Mouse (Mus musculus): ENCODE measurements around the gene H2-Q10. TPM values are rescaled to one million over a fixed set of nuclear protein-coding genes. Genes with fewer than 3 reads are reported as not detected.
"Not testable (repeated sequence)": the region's sequence is repeated elsewhere in the genome, so short reads cannot be mapped to it uniquely, and the experiment has no call there.

The H2-Q10 gene
- polyA plus RNA-seq, 1 experiment from 2014 or later: 0.07 TPM

DNA sequence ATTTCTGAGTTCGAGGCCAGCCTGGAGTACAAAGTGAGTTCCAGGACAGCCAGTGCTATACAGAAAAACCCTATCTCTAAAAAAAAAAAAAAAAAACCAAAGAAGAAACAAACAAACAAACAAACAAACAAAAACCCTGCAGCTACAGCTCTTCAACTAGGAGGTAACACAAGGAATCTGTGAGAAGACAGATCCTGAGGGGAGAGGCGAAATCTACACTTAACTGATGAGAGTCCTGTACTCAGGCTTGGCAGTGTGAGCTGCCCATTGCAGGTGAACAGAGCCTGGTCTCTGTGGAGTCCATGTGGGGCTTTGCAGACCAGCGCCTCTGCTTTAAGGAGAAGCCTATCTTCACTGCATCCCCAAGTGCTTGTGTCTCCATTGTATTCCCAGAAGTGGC, 31.5 kb upstream of the H2-Q10 start:
- not testable (repeated sequence) for H3K79me2 ChIP-seq (ENCODE audit: inconsistent target); H3K36me3 ChIP-seq (ENCODE audit: inconsistent target); H3K4me3 ChIP-seq (ENCODE audit: inconsistent target); H3K27ac ChIP-seq
- WGBS (ENCODE audit: missing documents): 63% methylated on average over 1 of the region's 3 CpGs

- not testable (repeated sequence) for H3K79me2 ChIP-seq (ENCODE audit: inconsistent target); H3K36me3 ChIP-seq (ENCODE audit: inconsistent target); H3K27ac ChIP-seq; H3K4me3 ChIP-seq (ENCODE audit: inconsistent target)
- 1% methylated on average over 14 of the region's 18 CpGs for WGBS (ENCODE audit: missing documents)
Measured at GRCm38 (mm10) chr17:35438885-35439284, 31.0 kb upstream of the H2-Q10 start, which contains the start of gene H2-Q7. TSS of gene H2-Q7 (plus strand) at chr17:35439155.

DNA sequence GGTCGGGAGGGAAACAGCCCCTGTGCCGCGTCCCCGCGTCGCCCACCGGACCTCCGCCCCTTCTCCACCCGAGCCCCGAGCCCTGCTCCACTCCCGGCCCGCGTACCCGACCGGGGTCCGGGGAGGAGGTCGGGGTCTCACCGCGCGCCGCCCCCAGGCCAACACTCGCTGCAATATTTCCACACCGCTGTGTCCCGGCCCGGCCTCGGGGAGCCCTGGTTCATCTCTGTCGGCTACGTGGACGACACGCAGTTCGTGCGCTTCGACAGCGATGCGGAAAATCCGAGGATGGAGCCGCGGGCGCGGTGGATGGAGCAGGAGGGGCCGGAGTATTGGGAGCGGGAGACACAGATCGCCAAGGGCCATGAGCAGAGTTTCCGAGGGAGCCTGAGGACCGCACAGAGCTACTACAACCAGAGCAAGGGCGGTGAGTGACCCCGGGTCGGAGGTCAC, 30.6 kb upstream of the H2-Q10 start:
- H3K36me3 ChIP-seq (ENCODE audit: inconsistent target); H3K79me2 ChIP-seq (ENCODE audit: inconsistent target); H3K27ac ChIP-seq; H3K4me3 ChIP-seq (ENCODE audit: inconsistent target): not testable (repeated sequence)
- WGBS (ENCODE audit: missing documents): 1% methylated on average over 38 of the region's 48 CpGs

GRCm38 (mm10) chr17:35439925-35440645, 29.8 kb upstream of the H2-Q10 start:
- H3K4me3 ChIP-seq (ENCODE audit: inconsistent target); H3K79me2 ChIP-seq (ENCODE audit: inconsistent target); H3K27ac ChIP-seq; H3K36me3 ChIP-seq (ENCODE audit: inconsistent target): not testable (repeated sequence)
- 77% methylated on average over 22 of the region's 27 CpGs for WGBS (ENCODE audit: missing documents)

GRCm38 (mm10) chr17:35442376-35442775, 27.5 kb upstream of the H2-Q10 start:
- not testable (repeated sequence) for H3K4me3 ChIP-seq (ENCODE audit: inconsistent target)

DNA sequence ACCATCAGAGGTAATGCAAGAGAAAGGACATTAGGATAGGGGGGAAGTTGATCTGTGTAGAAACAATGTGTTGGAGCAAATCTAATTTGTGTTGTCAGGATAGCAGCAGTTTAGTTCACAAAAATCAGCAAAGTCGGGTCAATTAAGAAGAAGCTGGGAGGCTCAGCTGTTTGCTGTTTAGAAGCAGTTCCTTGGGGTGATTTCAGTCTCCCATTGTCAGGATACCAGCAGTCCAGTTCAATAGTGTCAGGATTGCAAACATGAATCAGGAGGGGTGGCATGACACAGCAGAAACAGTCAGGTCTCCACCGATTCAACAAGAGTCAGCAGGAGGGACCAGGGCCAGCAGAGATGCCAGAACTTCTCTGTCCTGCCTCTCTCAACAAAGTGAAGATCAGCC, 25.4 kb upstream of the H2-Q10 start:
- H3K4me3 ChIP-seq (ENCODE audit: inconsistent target); H3K79me2 ChIP-seq (ENCODE audit: inconsistent target); H3K36me3 ChIP-seq (ENCODE audit: inconsistent target); H3K27ac ChIP-seq: not testable (repeated sequence)
- 87% methylated on average over 2 of the region's 2 CpGs for WGBS (ENCODE audit: missing documents)

More at GRCm38 (mm10) chr17:35442376-35442775, 27.5 kb upstream of the H2-Q10 start:
- H3K79me2 ChIP-seq (ENCODE audit: inconsistent target); H3K36me3 ChIP-seq (ENCODE audit: inconsistent target); H3K27ac ChIP-seq: not testable (repeated sequence)
- whole genome bisulfite sequencing (ENCODE audit: missing documents): 100% methylated on average over 1 of the region's 2 CpGs

DNA sequence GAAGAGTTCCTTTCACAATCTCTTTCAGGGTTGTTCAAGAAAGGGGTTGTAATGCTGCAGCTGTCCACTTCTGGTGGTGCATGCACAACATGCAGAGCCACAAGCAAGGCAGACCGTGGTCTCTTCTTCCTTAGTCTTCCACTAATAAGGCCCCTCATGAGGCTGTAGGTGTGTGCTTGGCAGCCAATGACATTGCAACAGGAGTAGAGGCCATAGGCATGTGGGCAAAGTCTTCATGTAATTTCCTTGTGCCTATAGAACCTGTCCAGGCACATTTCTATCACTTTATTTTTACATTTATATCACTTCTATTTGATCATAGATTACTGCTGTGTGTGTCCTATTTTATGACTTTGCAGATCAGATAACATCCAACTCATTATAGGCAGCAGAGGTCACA, 11.6 kb upstream of the H2-Q10 start:
- H3K4me3 ChIP-seq (ENCODE audit: inconsistent target); H3K27ac ChIP-seq; H3K36me3 ChIP-seq (ENCODE audit: inconsistent target); H3K79me2 ChIP-seq (ENCODE audit: inconsistent target): not testable (repeated sequence)
- no CpG with 5 or more reads among the region's 1 CpGs for WGBS (ENCODE audit: missing documents)

GRCm38 (mm10) chr17:35460513-35461341, 9.2 kb upstream of the H2-Q10 start:
- not testable (repeated sequence) for H3K36me3 ChIP-seq (ENCODE audit: inconsistent target); H3K79me2 ChIP-seq (ENCODE audit: inconsistent target); H3K4me3 ChIP-seq (ENCODE audit: inconsistent target); H3K27ac ChIP-seq
- no CpG with 5 or more reads among the region's 9 CpGs for WGBS (ENCODE audit: missing documents)

DNA sequence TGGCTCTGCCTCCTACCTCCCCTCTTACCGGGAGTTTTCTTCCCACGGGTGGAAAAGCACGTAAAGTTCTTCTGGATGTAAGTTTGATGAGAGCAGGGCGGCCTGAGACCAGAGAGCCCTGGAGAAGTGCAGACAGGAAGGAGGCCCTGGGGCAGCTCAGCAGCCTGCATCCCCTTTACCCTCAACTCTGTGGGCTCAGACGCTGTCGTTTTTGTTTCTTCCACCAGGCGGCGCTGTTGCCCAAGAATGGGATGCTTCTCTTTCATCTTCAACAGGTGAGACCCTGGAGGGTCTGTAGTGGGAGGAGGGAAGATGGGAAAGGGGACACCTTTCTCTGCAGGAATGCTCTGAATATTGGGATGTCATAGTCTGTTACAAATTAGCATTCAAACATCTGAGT, 4.2 kb upstream of the H2-Q10 start:
- not testable (repeated sequence) for H3K79me2 ChIP-seq (ENCODE audit: inconsistent target); H3K27ac ChIP-seq; H3K36me3 ChIP-seq (ENCODE audit: inconsistent target); H3K4me3 ChIP-seq (ENCODE audit: inconsistent target)
- 4% methylated on average over 8 of the region's 8 CpGs for WGBS (ENCODE audit: missing documents)

DNA sequence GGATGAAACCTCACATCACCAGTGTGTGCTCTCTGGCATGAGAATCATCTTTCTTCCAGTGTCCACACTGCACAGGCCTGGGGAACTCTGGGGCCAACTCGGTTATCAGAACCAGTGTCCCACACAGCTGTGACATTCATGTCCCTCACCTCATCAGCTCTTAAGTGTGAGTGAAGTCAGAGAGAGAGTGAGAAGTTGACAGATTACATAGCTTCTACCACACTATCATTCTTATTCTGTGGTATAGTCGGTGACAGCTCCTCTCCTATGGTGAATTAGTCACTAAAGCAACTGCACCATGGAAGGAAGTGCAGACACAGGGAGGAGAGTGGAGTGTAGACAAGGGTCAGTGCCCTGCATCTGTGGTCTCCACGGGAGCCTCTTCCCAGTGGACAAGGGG, 953 bp upstream of the H2-Q10 start:
- H3K36me3 ChIP-seq (ENCODE audit: inconsistent target); H3K4me3 ChIP-seq (ENCODE audit: inconsistent target); H3K27ac ChIP-seq; H3K79me2 ChIP-seq (ENCODE audit: inconsistent target): not testable (repeated sequence)
- WGBS (ENCODE audit: missing documents): 38% methylated on average over 3 of the region's 3 CpGs

DNA sequence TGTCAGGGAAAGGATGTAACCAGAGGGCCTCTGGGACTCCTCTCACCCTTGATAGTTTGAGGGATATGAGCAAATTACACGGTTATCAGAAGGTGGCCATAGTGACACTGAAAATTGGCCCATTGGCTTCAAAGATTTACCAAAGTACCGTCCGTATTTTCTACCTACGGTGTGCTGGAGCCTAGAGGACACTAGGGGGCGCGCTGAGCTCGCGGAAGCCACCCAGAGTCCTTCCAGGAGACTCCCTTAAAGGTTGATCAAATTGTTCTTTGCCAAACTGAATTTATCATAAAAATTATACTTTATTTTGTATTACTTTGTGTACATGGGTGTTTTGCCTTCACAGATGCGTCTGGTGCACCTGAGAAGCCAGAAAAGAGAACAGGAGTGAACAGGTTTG, 14.2 kb downstream of the H2-Q10 start:
- 5% methylated on average over 9 of the region's 9 CpGs for WGBS (ENCODE audit: missing documents)
- Histone ChIP-seq H3K36me3 (ENCODE audit: inconsistent target) (no peaks in the 10 kb centered on the region), H3K79me2 (ENCODE audit: inconsistent target) (no peaks in the 10 kb centered on the region), H3K27ac (no peak overlapping the region), H3K4me3 (ENCODE audit: inconsistent target) (no peak overlapping the region)

DNA sequence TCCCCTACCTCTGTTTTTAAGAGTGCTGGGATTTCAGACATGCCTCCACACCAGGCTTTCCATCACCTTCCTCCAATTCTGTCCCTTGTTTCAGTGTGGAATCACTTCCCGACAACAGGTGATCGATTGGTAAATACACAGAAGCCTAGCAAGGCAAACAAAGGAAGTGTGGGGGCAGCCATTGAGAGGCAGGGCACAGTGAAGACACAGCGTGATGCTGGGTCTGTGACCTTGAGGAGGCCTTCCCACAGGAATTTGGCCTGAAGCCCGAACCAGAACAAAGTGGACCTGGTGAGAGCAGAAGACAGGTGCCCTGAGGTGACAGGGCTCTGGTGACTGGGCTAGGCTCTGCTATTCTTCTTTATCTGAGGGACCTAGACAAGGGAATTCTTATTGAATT, 15.8 kb downstream of the H2-Q10 start:
- no peaks in the 10 kb centered on the region for H3K79me2 ChIP-seq (ENCODE audit: inconsistent target)
- WGBS (ENCODE audit: missing documents): 38% methylated on average over 4 of the region's 4 CpGs
- no peak overlapping the region for H3K4me3 ChIP-seq (ENCODE audit: inconsistent target)
- no peaks in the 10 kb centered on the region for H3K36me3 ChIP-seq (ENCODE audit: inconsistent target)
- no peak overlapping the region for H3K27ac ChIP-seq

DNA sequence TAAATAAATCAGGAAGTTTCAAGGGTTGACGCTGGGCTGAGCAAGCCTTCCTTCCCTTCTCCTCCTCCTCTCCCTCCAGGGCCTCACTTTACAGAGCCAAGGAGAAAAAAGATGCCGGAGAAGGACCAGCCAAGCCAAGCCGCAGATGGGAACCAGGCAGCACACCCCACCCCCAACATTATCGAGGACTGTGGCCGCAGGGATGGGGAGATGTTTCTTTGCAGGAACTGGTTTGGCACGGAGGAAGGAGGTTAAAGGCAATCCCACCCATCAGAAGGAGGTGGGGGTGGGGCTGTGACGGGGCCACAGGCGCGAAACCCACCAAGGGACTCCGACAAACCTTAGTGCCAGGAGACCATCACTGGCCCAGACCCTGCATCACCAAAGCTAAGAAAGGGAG, 16.8 kb downstream of the H2-Q10 start:
- H3K27ac ChIP-seq: no peak overlapping the region
- H3K36me3 ChIP-seq (ENCODE audit: inconsistent target): no peaks in the 10 kb centered on the region
- H3K4me3 ChIP-seq (ENCODE audit: inconsistent target): no peak overlapping the region
- WGBS (ENCODE audit: missing documents): 39% methylated on average over 6 of the region's 10 CpGs
- H3K79me2 ChIP-seq (ENCODE audit: inconsistent target): no peaks in the 10 kb centered on the region

DNA sequence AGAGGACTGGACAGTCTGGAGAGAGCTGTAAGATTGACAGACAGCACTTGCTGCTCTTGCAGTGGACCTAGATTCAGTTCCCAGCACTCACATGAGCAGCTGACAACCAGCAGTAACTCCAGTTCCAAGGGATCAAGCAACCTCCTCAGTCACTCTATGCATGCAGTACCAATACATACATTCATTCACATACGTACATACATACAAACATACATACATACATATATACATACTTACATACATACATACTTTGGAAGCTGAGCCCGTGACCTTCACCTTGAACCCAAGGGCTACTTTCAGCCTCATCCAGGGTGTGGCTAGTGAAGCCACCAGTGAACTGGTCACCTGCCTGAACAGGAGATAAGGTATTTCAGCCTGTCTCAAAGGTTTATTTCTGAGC, 18.2 kb downstream of the H2-Q10 start:
- H3K36me3 ChIP-seq (ENCODE audit: inconsistent target): no peaks in the 10 kb centered on the region
- no peak overlapping the region for H3K27ac ChIP-seq
- no peaks in the 10 kb centered on the region for H3K79me2 ChIP-seq (ENCODE audit: inconsistent target)
- H3K4me3 ChIP-seq (ENCODE audit: inconsistent target): no peak overlapping the region
- 100% methylated on average over 2 of the region's 2 CpGs for WGBS (ENCODE audit: missing documents)

GRCm38 (mm10) chr17:35490320-35490719, 20.4 kb downstream of the H2-Q10 start:
- no peaks in the 10 kb centered on the region for H3K36me3 ChIP-seq (ENCODE audit: inconsistent target)
- 66% methylated on average over 5 of the region's 5 CpGs for WGBS (ENCODE audit: missing documents)
- no peak overlapping the region for H3K4me3 ChIP-seq (ENCODE audit: inconsistent target)
- no peaks in the 10 kb centered on the region for H3K79me2 ChIP-seq (ENCODE audit: inconsistent target)
- no peak overlapping the region for H3K27ac ChIP-seq

Measured in macrophage (primary cell).